Mouse (Mus musculus) bone marrow macrophage, adult 2 months (primary cell): ENCODE results near the gene Racgap1.

ENCODE experiments used
- CTCF ChIP-seq: IDR thresholded peaks from 2 replicates; pipeline ENCODE4 v1.5.1; 2012; ENCODE audit warnings: low read depth, mild to moderate bottlenecking, low read length, moderate library complexity
- POLR2A ChIP-seq: IDR thresholded peaks from 2 replicates; pipeline ENCODE4 v1.6.1; 2012; ENCODE audit warnings: mild to moderate bottlenecking, low read depth, low read length, borderline replicate concordance

- no peak for TF ChIP-seq CTCF
- TF ChIP-seq POLR2A = no peak
These were observed 31.6 kb downstream of the Racgap1 start for GRCm38 (mm10) chr15:99619821-99620220.
